Mouse (Mus musculus) CH12.LX (cell line): ENCODE measurements around the gene Lrrc75a. TPM values are rescaled to one million over a fixed set of nuclear protein-coding genes. Genes with fewer than 3 reads are reported as not detected.

Experiments
- DNase-seq: peaks from one replicate; pipeline ENCODE4 v3.0.0-alpha.2; 2013; ENCODE audit errors: extremely low read depth
- H3K27ac ChIP-seq: 2 replicates; pipeline ENCODE4 v1.5.1; 2012; ENCODE audit warnings: low read depth, mild to moderate bottlenecking, control low read depth, moderate library complexity; ENCODE audit not compliant: insufficient read depth
- H3K27me3 ChIP-seq: replicated peaks from 2 replicates; pipeline ENCODE3; 2012; ENCODE audit warnings: inconsistent platforms
- H3K36me3 ChIP-seq, 2 experiments: replicated peaks in 1 of 2; 2 replicates each; pipeline versions ENCODE3 to v1.6.1; 2012; ENCODE audit warnings: inconsistent platforms in 1 of 2, low read length in 1 of 2, mild to moderate bottlenecking in 1 of 2, mixed read lengths in 1 of 2, moderate library complexity in 1 of 2; ENCODE audit not compliant: control insufficient read depth in 1 of 2, insufficient read depth in 1 of 2
- H3K4me1 ChIP-seq, 2 experiments: 2 replicates each; pipeline ENCODE4 v1.6.1; 2012; ENCODE audit warnings: inconsistent platforms in 1 of 2, moderate library complexity in 1 of 2; ENCODE audit not compliant: insufficient read depth in 2 of 2, control insufficient read depth in 1 of 2
- H3K4me2 ChIP-seq: 2 replicates; pipeline ENCODE4 v1.6.1; 2012; ENCODE audit warnings: low read depth, mild to moderate bottlenecking, control low read depth; ENCODE audit not compliant: poor library complexity, insufficient read depth, severe bottlenecking
- H3K4me3 ChIP-seq, 3 experiments: fragments of 150-350 bp in 1 of 3; sonication (generic) in 1 of 3; replicated peaks in 1 of 3; 2 replicates each; pipeline versions ENCODE3 to v1.5.1; 2011 to 2012; ENCODE audit warnings: low read depth in 2 of 3, low read length in 2 of 3, mild to moderate bottlenecking in 2 of 3, moderate library complexity in 2 of 3, control low read depth in 1 of 3, improper control_type of control experiment in 1 of 3, inconsistent platforms in 1 of 3, mixed read lengths in 1 of 3; ENCODE audit not compliant: poor library complexity in 1 of 3
- H3K79me2 ChIP-seq: replicated peaks from 2 replicates; pipeline ENCODE4 v1.6.1; 2012; ENCODE audit warnings: mild to moderate bottlenecking, moderate library complexity; ENCODE audit not compliant: control insufficient read depth, poor library complexity, insufficient read depth, severe bottlenecking; ENCODE audit errors: extremely low read depth
- H3K9ac ChIP-seq: 2 replicates; pipeline ENCODE4 v1.6.1; 2012; ENCODE audit warnings: low read depth, mild to moderate bottlenecking, control low read depth, moderate library complexity; ENCODE audit not compliant: insufficient read depth
- H3K9me3 ChIP-seq: replicated peaks from 2 replicates; pipeline ENCODE3; 2012; ENCODE audit warnings: low read length, inconsistent platforms, mixed read lengths
- CHD1 ChIP-seq: IDR thresholded peaks from 2 replicates; pipeline ENCODE4 v1.6.1; 2012; ENCODE audit warnings: low read depth, low read length, improper control_type of control experiment, inconsistent platforms
- CHD2 ChIP-seq: IDR thresholded peaks from 2 replicates; pipeline ENCODE4 v1.6.1; 2011; ENCODE audit warnings: low read length, improper control_type of control experiment
- CTCF ChIP-seq, 2 experiments: IDR thresholded peaks in 1 of 2; conservative IDR thresholded peaks in 1 of 2; 2 replicates each; pipeline ENCODE4 v1.5.1; 2011 to 2012; ENCODE audit warnings: low read depth in 2 of 2, low read length in 2 of 2, improper control_type of control experiment in 1 of 2, inconsistent platforms in 1 of 2, mild to moderate bottlenecking in 1 of 2, moderate library complexity in 1 of 2
- ETS1 ChIP-seq: conservative IDR thresholded peaks from 2 replicates; pipeline ENCODE4 v1.6.1; 2012; ENCODE audit warnings: low read depth, mild to moderate bottlenecking, inconsistent platforms, low read length, improper control_type of control experiment, moderate library complexity
- GABPA ChIP-seq: IDR thresholded peaks from 2 replicates; pipeline ENCODE4 v1.6.1; 2012; ENCODE audit warnings: low read depth, low read length, improper control_type of control experiment, inconsistent platforms; ENCODE audit not compliant: insufficient replicate concordance
- IRF4 ChIP-seq: IDR thresholded peaks from 2 replicates; pipeline ENCODE4 v1.6.1; 2014; ENCODE audit warnings: low read depth, mild to moderate bottlenecking, inconsistent platforms, low read length, improper control_type of control experiment
- JUND ChIP-seq: conservative IDR thresholded peaks from 2 replicates; pipeline ENCODE4 v1.6.1; 2011; ENCODE audit warnings: low read depth, low read length, improper control_type of control experiment
- MAFK ChIP-seq: IDR thresholded peaks from 2 replicates; pipeline ENCODE4 v1.6.1; 2011; ENCODE audit warnings: low read length, improper control_type of control experiment; ENCODE audit not compliant: insufficient replicate concordance
- MAX ChIP-seq: IDR thresholded peaks from 2 replicates; pipeline ENCODE4 v1.6.1; 2011; ENCODE audit warnings: low read length, improper control_type of control experiment
- MAZ ChIP-seq: IDR thresholded peaks from 2 replicates; pipeline ENCODE4 v1.6.1; 2012; ENCODE audit warnings: low read depth, mild to moderate bottlenecking, inconsistent platforms, low read length, improper control_type of control experiment, moderate library complexity
- MYC ChIP-seq: IDR thresholded peaks from 2 replicates; pipeline ENCODE4 v1.6.1; 2011; ENCODE audit warnings: low read depth, mild to moderate bottlenecking, improper control_type of control experiment, low read length
- NRF1 ChIP-seq: IDR thresholded peaks from 2 replicates; pipeline ENCODE4 v1.6.1; 2014; ENCODE audit warnings: low read depth, mild to moderate bottlenecking, inconsistent platforms, low read length, improper control_type of control experiment, moderate library complexity
- PAX5 ChIP-seq: IDR thresholded peaks from 2 replicates; pipeline ENCODE4 v1.6.1; 2012; ENCODE audit warnings: low read length, inconsistent platforms, mixed read lengths
- POLR2A ChIP-seq: IDR thresholded peaks from 2 replicates; pipeline ENCODE4 v1.6.1; 2011; ENCODE audit warnings: low read depth, mild to moderate bottlenecking, improper control_type of control experiment, low read length
- RAD21 ChIP-seq: IDR thresholded peaks from 2 replicates; pipeline ENCODE4 v1.6.1; 2011; ENCODE audit warnings: low read depth, mild to moderate bottlenecking, low read length, improper control_type of control experiment, moderate library complexity
- SIN3A ChIP-seq: IDR thresholded peaks from 2 replicates; pipeline ENCODE4 v1.6.1; 2012; ENCODE audit warnings: low read length, improper control_type of control experiment, inconsistent platforms
- TBP ChIP-seq: conservative IDR thresholded peaks from 2 replicates; pipeline ENCODE4 v1.6.1; 2011; ENCODE audit warnings: low read depth, low read length, improper control_type of control experiment
- TCF12 ChIP-seq: IDR thresholded peaks from 2 replicates; pipeline ENCODE4 v1.6.1; 2014; ENCODE audit warnings: low read depth, mild to moderate bottlenecking, inconsistent platforms, low read length, improper control_type of control experiment
- UBTF ChIP-seq: IDR thresholded peaks from 2 replicates; pipeline ENCODE4 v1.6.1; 2012; ENCODE audit warnings: low read depth, mild to moderate bottlenecking, inconsistent platforms, low read length, improper control_type of control experiment, moderate library complexity
- USF1 ChIP-seq: IDR thresholded peaks from 2 replicates; pipeline ENCODE4 v1.6.1; 2014; ENCODE audit warnings: low read depth, mild to moderate bottlenecking, inconsistent platforms, low read length, improper control_type of control experiment
- ZKSCAN1 ChIP-seq: IDR thresholded peaks from 2 replicates; pipeline ENCODE4 v1.6.1; 2012; ENCODE audit warnings: low read depth, inconsistent platforms, low read length, improper control_type of control experiment, borderline replicate concordance
- dilution Hi-C: fragments of 300-500 bp; cut with MboI; formaldehyde crosslinking; loops from 2 replicates; pipeline ENCODE4 v1.14.3; 2020; ENCODE audit warnings: low sequenced_read_pairs; ENCODE audit not compliant: extremely low pct_unique_long_range_greater_than_20kb, extremely low pct_ligation_motif_present
- in situ Hi-C: fragments of 300-500 bp; cut with MboI; formaldehyde crosslinking; loops from 3 replicates; pipeline ENCODE4 v1.14.3; 2019; ENCODE audit warnings: low sequenced_read_pairs, low pct_ligation_motif_present, low pct_unique_long_range_greater_than_20kb, mixed read lengths
- polyA plus RNA-seq: library from polyadenylated mRNA; unstranded; fragments of >175 nt; gene quantifications from 2 replicates; pipeline ENCODE4 v1.2.1, GENCODE M21; 2012; ENCODE audit warnings: low read depth; ENCODE audit not compliant: insufficient read length
- total RNA-seq, 2 experiments: library from RNA; depleted of rRNA; stranded (reverse); fragments of 300-350 nt in 1 of 2; fragments of >200 nt in 1 of 2; gene quantifications; 2 replicates each; pipeline ENCODE4 v1.2.3; 2012 to 2014

Gene Lrrc75a
- total and polyA plus RNA-seq, 3 experiments = 1.3 to 12.6 (median 1.8) TPM

GRCm38 (mm10) chr11:62631138-62631537, 17.2 kb downstream of the Lrrc75a start:
- TF ChIP-seq MYC (no peak), MAFK (peak; percentile 81)
- Histone ChIP-seq H3K27me3 (no peaks in the 10 kb centered on the region), H3K27ac (no peak overlapping the region), H3K9ac (no peak overlapping the region), H3K36me3 (no peaks in the 10 kb centered on the region), H3K79me2 (no peaks in the 10 kb centered on the region), H3K9me3 (peaks cover 3% of the 10 kb centered on the region), H3K4me3 (no peak overlapping the region), H3K4me1 (no peaks in the 10 kb centered on the region), H3K4me2 (no peak overlapping the region)
- in situ Hi-C loops (no loop called here), dilution Hi-C loops (no loop called here)
- no peak for DNase-seq

- Histone ChIP-seq H3K9ac (no peak overlapping the region), H3K79me2 (no peaks in the 10 kb centered on the region), H3K4me3 (no peak overlapping the region), H3K4me1 (no peaks in the 10 kb centered on the region), H3K27ac (no peak overlapping the region), H3K9me3 (peaks cover 3% of the 10 kb centered on the region), H3K27me3 (no peaks in the 10 kb centered on the region), H3K4me2 (no peak overlapping the region), H3K36me3 (no peaks in the 10 kb centered on the region)
- DNase-seq = no peak
- dilution Hi-C loops = no loop called here
- TF ChIP-seq MAX (no peak), JUND (no peak), CHD1 (no peak), TBP (no peak), CHD2 (no peak), RAD21 (no peak), POLR2A (no peak), UBTF (no peak), ETS1 (no peak), NRF1 (no peak), ZKSCAN1 (no peak), CTCF (conservative IDR thresholded peaks at IDR 0.05 in 1 of 2, IDR thresholded peaks at IDR 0.05 in 1 of 2; ENCODE audit: low read depth in 2 of 2, low read length in 2 of 2) (no peak), IRF4 (no peak), PAX5 (no peak), GABPA (no peak), SIN3A (no peak), USF1 (no peak), TCF12 (no peak), MAZ (no peak)
- in situ Hi-C loops = no loop called here
These were observed 18.0 kb downstream of the Lrrc75a start for GRCm38 (mm10) chr11:62630225-62630821.
